Mouse (Mus musculus): ENCODE measurements around the gene Susd3.

Gene Susd3

DNA sequence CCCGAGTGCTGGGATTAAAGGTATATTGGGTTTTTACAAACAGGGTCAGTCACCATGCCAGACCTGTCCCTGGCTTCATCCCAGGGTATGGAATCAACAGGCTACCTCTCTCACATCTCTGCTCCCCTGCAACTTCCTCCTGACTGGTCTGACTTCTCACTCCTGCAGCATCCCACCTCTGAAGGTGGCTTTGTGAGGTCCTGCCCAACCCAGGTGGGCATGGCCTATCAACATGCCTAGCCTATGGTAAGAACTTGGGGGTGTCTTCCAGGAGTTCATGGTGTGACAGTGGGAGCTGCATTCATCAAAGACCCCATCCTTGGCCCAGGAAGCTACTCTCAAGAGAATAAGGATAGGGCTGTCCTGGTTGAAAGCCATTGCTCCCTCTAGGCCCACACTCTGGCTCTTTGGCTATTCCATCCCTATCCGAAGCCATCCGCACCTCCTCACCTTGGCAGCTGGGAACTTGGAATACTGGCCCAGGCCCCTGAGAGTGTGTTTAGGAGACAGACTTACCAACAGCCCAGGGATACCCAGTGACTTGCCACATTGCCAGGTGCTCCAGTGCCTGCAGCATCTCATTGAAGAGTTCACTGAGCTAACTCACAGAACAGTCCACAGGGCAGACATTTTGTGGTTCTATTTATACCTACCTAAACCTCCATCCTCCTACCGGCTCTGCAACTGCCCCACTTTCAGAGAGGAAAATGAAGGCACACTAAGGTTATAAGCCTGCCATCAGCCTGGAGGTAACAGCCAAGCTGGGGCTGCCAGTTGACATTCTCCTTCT, 35.6 kb downstream of the Susd3 start:
- no peak for DNase-seq (ENCODE audit: low spot score)

GRCm38 (mm10) chr13:49209306-49209705, 39.2 kb downstream of the Susd3 start:
- DNase-seq (ENCODE audit: low spot score): no peak

DNA sequence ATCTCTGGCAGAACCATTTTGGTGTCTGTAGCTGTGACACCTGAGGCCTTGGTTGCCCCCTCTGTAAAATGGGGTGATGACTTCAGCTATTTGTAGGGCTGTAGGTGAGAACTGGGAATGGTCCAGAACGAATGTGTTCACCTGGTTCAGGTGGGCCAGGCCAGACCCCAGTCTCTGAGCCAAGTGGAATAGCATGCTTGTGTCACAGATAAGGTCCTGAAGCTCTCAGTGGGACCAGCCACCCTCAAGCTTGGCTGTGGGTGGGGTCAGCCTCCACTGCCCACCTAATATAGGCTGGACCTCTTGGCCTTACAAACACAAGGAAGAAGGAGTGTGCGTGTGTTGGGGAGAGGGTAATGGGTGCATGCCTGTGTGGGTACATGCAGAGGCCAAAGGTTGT, 42.2 kb downstream of the Susd3 start:
- no peak for DNase-seq (ENCODE audit: low spot score)

DNA sequence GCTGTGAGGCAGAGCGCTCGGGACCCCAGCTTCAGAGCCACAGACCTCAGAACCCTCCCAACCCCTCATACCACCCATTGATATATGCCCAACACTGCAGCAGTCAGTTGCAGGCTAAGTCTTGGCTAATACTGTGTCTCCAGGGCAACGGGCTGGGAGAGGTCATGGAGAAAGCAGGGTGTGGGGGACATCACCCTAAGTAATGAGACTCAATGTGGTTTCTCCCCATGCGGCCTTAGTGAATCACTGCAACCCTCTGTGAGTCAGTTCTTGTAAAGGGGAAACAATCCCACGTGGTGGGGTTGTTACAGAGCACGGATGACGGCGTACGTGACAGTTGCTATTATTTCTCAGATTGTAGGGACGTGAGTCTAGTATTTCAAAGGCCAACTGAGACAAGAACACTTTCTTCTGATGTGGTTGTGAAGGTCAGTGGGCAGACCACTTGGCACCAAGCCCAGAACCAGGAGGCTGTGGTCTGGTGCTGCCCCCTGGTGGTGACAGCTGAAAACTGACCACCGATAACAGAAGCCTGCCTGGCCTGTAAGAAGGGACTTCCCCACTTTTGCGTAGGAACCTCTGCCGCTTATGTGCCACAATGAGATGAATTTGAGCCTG, 43.0 kb downstream of the Susd3 start:
- DNase-seq (ENCODE audit: low spot score): peak; percentile 70

GRCm38 (mm10) chr13:49202556-49202955, 46.0 kb downstream of the Susd3 start:
- DNase-seq (ENCODE audit: low spot score): no peak

DNA sequence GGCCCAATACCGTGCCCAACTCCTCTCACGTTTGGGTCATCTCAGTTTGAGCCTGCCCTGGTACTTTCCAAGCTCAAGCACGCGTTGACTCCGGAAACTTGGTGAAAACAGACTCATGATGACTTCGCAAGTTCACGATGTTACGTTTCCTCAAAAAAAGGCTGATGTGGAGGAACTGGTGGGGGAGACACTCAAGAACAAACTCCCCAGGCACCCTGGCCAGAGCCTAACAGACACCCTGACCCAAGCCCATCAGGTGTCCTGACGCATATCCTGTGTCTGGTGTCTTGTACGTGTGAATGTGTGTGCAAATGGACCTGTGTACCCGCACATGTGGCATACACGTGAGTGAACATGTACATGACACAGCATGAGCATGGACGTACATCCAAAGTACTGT, 47.8 kb downstream of the Susd3 start:
- DNase-seq (ENCODE audit: low spot score): no peak

DNA sequence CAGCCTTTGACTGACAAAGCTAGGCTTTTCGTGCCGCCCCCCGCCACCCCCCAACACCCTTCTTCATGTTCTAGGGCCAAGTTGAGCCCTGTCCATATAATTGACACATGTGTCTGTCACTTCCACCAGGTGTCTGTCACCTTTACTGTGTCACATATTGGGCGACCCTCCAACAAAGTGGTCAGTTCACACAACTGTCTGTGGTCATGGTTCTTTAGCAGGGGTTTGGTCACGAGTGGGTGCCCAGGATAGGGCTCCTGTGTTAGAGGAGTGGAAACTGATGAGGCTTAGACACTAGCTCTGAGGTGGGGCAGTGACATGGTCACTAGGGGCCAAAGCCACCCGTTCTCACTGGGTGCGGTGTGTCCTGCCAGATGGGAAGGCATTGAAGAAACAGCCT, 48.6 kb downstream of the Susd3 start:
- no peak for DNase-seq (ENCODE audit: low spot score)

DNA sequence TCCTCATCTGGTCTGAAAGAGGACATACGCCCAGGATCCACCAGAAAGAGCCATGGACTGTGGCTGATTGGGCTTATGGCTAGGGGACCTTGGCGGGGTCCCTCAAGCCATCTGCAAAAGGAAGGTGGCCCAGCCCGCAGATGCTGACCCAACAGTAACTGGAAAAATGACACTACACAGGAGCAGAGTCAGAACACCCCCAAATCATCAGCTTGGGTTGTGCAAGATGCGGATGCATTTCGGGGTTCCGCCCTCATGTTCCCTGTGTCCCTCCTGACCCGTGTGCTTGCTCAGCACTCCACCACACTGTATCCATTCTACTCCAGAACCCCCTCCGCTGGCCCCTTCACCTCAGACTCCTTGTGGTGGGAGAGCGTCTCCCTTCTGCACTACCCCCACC, 49.8 kb downstream of the Susd3 start:
- DNase-seq (ENCODE audit: low spot score): no peak

GRCm38 (mm10) chr13:49196766-49197165, 51.7 kb downstream of the Susd3 start:
- no peak for DNase-seq (ENCODE audit: low spot score)

DNA sequence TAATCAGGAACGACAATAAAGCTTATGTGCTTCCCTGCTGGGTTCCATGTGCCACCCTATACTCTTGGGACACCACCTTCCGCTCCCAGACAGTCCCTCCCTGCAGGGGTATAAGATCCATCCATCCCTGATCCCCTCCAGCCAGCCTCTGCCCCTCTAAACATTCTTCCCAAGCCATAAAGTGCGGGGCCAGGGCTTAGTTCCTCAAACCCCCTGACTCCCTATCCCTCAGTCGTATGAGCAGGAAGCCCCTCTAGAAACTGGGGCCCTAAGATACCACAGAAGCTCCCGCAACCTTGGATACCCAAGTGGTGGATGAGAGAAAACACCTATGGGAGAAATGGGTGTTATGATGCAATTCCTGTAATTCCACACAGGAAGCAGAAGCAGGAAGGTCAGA, 52.3 kb downstream of the Susd3 start:
- DNase-seq (ENCODE audit: low spot score): no peak

- no peak for DNase-seq (ENCODE audit: low spot score)
These were observed 52.9 kb downstream of the Susd3 start for GRCm38 (mm10) chr13:49195651-49196050.

DNA sequence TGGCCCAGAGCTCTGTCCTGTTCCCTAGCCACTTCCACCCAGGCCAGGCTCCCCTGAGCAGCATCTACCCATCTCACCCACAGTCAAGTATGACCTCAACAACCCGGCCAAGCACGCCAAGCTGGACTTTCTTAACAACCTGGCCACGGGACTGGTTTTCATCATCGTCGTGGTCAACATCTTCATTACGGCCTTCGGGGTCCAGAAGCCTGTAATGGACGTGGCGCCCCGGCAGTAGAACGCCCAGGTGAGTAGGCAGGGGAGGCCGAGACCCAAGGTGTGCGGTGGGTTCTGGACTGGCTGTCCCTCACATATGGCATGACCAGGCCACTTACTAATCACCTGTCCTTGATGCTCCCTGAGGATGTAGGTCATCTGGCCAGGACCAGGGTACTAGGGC, 53.7 kb downstream of the Susd3 start:
- no peak for DNase-seq (ENCODE audit: low spot score)

DNA sequence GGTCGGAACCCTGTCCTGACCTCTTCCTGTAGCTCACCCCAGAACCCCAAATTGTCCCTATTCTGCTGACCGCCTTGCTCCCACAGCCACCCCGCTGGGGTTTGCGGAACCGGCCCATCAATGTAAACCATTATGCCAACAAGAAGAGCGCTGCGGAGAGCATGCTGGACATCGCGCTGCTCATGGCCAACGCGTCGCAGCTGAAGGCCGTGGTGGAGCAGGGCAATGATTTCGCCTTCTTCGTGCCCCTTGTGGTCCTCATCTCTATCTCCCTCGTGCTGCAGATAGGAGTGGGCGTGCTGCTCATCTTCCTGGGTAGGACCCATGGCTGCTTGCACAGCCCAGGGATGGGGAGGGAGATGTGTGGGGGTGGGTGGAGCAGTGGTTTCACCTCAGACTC, 54.9 kb downstream of the Susd3 start:
- no peak for DNase-seq (ENCODE audit: low spot score)

- DNase-seq (ENCODE audit: low spot score): no peak
These were observed 56.2 kb downstream of the Susd3 start for GRCm38 (mm10) chr13:49192156-49192855.

GRCm38 (mm10) chr13:49191673-49192035, 56.9 kb downstream of the Susd3 start:
- DNase-seq (ENCODE audit: low spot score): no peak

DNA sequence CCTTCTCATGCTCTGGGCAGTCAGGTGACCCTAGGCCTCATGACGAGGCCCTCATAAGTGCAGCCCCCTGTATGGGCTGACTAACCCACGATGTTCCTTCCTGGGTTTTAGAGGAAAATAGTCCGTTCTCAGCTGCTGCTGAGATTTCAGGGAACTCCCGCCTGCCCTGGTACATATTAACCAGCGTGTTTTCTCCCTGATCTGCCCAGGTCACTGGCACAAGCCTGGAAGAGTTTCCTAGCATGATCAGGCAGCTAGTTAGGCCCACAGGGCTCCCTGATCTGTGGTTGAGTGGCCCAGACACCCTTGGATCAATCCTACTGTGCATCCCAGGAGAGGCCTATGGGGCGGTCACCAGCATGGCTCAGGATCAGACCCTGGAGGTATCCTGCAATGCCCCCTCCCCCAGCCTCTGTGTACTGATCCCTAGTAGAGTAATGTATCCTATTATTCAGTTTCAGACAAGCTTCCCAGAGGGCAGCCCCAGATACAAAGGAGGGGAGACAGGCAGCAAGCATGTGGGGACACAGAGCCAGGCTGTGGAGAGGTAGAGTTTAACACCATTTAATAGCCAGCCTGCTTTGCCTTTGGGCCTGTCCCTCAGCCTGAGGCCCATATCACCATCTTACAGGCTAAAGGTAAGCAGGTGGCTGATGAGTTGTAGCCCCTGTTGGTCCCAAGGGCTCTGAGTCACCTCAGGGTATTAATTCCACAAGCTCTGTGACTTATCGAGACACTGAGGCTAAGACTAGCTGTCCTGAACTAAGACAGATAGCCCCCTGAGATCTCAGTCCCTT, 57.4 kb downstream of the Susd3 start:
- DNase-seq (ENCODE audit: low spot score): no peak

DNA sequence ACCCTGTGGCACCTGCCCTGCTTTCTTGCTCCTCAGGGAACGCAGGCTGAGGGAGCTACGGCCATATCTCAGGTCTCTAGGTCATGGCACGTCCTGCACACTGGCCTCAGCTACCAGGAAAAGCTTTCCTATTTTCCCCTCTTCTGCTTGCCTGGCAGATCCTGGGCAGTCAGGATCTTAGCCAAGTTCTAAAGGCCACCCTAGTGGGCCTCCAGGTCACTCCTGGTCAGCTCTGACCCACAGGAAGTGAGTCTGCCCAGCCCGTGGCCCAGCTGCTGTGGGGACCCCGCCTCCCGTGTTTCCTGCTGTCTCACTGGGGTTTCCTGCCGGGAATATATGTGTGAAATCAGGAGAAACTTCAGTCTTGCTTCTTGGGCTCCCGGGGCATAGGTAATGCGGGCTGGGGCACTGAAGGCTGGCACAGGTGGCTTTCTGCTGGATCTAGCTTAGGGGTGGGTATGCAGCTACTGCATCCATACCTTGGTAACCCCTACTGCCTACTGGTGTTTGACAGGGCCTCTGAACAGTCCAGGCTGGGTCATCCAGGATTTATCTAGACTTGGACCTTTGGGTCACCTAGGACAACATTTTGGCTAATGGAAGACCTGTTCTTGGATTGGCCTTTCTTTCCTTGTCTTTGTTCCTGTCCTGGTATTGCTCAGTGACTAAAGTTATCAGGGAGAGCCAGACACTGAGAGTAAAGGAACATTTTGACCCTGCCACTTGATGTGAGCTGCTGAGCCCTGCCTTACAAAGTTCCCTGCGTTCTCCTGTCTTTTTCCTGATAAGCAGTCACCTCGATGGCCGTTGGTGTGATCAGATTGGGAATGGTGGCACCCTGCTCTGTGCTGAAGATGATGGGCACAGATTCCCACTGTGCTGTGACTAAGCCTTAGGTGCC, 58.3 kb downstream of the Susd3 start:
- DNase-seq (ENCODE audit: low spot score): no peak

GRCm38 (mm10) chr13:49188966-49189360, 59.5 kb downstream of the Susd3 start:
- no peak for DNase-seq (ENCODE audit: low spot score)

- DNase-seq (ENCODE audit: low spot score): no peak
These were observed 60.1 kb downstream of the Susd3 start for GRCm38 (mm10) chr13:49188219-49188965.

GRCm38 (mm10) chr13:49187288-49188218, 61.0 kb downstream of the Susd3 start, which contains the start of gene Ninj1:
Ninj1 (plus strand) TSS chr13:49187485.
- DNase-seq (ENCODE audit: low spot score): peak; percentile 78
